Mouse (Mus musculus): ENCODE data around the gene Zfp90.

Gene Zfp90

DNA sequence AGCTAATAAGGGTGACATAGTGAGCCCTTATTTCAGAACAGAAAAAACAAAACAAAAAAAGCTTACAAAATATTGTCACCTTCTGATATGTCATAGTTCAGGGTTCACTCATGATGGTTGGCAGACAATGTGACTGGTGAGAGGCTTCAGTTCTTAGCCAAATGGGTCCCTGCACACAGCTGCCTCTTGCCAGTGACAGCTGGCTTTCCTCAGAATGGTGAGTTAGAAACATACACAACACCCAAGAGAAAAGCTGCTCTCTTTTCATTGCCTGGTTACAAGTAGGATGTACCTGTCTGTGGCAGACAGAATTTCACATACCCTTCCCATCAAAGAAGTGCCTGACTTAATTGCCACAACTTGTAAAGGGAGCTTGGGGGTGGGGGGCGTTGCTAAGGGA is 18.5 kb downstream of the Zfp90 start:
- no peak for DNase-seq (ENCODE audit: low spot score)

GRCm38 (mm10) chr8:106437781-106438180 is 22.7 kb downstream of the Zfp90 start:
- DNase-seq (ENCODE audit: low spot score) = no peak

- no peak for DNase-seq (ENCODE audit: low spot score)
Observed at GRCm38 (mm10) chr8:106440146-106440545, 25.0 kb downstream of the Zfp90 start.

DNA sequence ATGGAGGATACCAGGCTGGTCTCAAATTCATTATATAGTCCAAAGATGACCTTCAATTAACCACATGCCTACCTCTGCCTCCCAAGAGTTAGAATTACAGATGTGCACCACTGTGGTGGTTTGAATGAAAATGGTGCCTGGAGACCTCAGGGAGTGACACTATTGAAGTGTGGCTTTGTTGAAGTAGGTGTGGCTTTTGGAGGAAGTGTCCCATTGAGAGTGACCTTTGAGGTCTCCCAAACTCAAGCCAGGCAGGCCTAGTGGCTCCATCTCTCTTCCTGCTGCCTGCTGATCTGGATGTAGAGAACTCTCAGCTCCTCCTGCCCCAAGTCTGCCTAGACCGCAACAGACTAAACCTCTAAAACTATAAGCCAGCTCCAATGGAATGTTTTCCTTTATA is 27.6 kb downstream of the Zfp90 start:
- DNase-seq (ENCODE audit: low spot score) = no peak

DNA sequence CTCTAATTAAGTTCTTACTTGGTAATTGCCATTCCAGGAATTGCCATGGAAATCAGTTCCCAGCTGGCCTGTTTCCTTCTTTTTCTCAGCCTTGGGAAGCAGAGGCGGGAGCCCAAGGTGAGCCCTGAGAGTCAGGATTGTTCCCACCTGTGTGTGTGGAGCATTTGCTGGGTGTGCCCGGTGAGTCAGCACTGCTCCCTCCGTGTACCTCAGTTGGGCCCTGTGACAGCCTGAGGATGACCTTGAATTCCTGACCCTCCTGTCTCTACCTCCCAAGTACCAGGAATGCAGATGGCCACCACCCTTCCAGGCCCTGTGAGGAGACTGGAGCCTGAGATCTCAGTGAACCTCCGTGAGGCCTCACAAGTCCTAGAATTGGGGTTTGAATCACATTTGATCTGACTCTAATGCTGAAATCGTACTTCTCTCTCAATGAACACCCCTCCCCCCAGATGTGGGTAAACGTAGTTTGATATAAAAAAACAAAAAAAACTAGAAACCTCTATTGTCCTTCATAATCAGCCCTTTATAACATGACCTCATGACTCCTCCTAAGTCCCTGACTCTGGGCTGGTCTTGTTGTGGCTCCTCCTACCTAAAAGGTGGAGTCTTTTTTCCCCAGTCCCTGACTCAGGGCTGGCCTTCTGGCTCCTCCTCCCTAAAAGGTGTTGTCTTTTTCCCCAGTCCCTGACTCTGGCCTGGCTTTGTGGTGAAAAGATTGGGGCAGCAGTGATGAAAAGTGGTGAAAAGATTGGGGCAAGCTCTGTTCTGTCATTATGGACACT is 36.4 kb downstream of the Zfp90 start:
- DNase-seq (ENCODE audit: low spot score) = no peak

DNA sequence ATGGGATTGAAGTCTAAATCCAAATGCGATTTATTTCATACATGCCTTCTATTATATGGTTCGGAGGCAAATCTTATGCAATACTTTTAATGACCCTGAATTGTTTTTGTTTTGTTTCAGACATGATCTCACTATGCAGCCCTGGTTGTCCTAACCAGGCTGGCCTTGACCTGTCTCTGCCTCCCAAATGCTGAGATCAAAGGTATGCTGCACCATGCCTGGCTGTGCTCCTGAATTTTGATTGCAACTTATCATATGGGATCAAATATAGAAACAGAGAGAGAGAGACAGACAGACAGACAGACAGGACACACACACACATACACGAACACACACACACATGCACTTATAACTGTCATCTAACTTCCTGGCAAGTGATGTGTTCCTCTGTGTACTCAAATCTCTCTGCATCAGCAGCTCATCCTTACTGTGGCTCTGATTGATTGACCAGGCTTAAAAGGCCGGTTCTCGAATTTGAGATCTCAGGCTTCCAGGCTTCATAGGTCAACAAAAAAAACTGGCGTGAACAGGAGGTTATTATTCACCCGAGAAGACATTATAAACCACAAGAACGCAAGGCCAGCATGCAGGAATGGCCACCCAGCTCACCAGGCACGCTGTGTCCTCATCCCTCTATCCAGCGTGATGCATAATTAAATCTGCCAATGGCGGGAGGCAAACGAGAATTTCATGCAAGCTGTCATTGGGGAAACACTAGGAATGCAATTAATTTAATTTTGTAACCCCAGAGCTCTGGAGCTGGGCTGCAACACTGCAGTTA is 37.8 kb downstream of the Zfp90 start:
- no peak for DNase-seq (ENCODE audit: low spot score)

- no peak for DNase-seq (ENCODE audit: low spot score)
Observed at GRCm38 (mm10) chr8:106454036-106454435, 38.9 kb downstream of the Zfp90 start.

- no peak for DNase-seq (ENCODE audit: low spot score)
Observed at GRCm38 (mm10) chr8:106462131-106462530, 47.0 kb downstream of the Zfp90 start.

DNA sequence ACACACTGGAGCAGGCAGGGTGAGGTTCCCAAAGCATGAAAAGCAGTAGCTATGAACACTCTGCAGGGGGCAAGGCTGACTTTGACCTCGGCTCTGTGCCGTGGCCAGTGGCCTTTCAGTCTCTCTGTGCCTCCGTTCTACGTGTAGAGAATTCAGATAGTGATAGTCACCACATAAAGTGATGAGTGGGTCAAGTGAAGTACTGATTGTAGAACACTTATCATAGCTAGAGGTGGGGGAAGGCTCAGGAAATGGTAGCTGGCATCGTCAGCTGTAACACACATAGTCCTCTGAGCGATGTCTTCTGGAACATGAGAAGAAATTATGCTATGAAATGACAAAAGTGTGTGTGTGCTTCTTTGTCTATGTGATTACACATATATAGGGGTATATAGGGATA is 48.7 kb downstream of the Zfp90 start:
- DNase-seq (ENCODE audit: low spot score) = no peak

GRCm38 (mm10) chr8:106469485-106469884 is 54.4 kb downstream of the Zfp90 start:
- DNase-seq (ENCODE audit: low spot score) = no peak

GRCm38 (mm10) chr8:106474001-106474400 is 58.9 kb downstream of the Zfp90 start:
- DNase-seq (ENCODE audit: low spot score) = no peak
